Mouse (Mus musculus) testis, adult 2 months (tissue): ENCODE measurements around the gene Fcgr1.

Experiments used
- CTCF ChIP-seq: fragments of 200-500 bp; IDR thresholded peaks from 2 replicates; pipeline ENCODE4 v1.5.1; 2012; ENCODE audit warnings: low read depth, mild to moderate bottlenecking, inconsistent platforms, low read length, moderate library complexity; ENCODE audit not compliant: control insufficient read depth, insufficient read depth, insufficient replicate concordance
- POLR2A ChIP-seq: fragments of 200-500 bp; IDR thresholded peaks from 2 replicates; pipeline ENCODE4 v1.6.1; 2012; ENCODE audit warnings: low read depth, mild to moderate bottlenecking, inconsistent platforms, low read length, moderate library complexity; ENCODE audit not compliant: control insufficient read depth

GRCm38 (mm10) chr3:96309441-96309840, 15.7 kb upstream of the Fcgr1 start:
- TF ChIP-seq CTCF (no peak), POLR2A (no peak)
